Mouse (Mus musculus): ENCODE measurements around the gene Sergef. TPM values are rescaled to one million over a fixed set of nuclear protein-coding genes. Genes with fewer than 3 reads are reported as not detected.
A peak's percentile ranks its signal among the peaks of the same experiment; 100 is the strongest.

Gene Sergef
- polyA plus RNA-seq, 1 experiment from 2014 or later = 11.6 TPM

GRCm38 (mm10) chr7:46463136-46463535 is 176.5 kb downstream of the Sergef start:
- ATAC-seq (replicated peaks; ENCODE audit: insufficient number of reproducible peaks, low FRiP score, low TSS enrichment, low read depth) (no peak), DNase-seq (ENCODE audit: low spot score) (no peak)
- H3K27me3 ChIP-seq (ENCODE audit: control insufficient read depth, insufficient read depth, low read length) = no peaks in the 10 kb centered on the region
- no peak overlapping the region for H3K27ac ChIP-seq (replicated peaks; ENCODE audit: low read depth, low read length)
- no peaks in the 10 kb centered on the region for H3K9me3 ChIP-seq (replicated peaks; ENCODE audit: control insufficient read depth, low read length)
- H3K4me3 ChIP-seq (ENCODE audit: low read depth, low read length) = no peak overlapping the region
- H3K4me2 ChIP-seq (ENCODE audit: low read depth, low read length) = no peak overlapping the region
- no peaks in the 10 kb centered on the region for H3K36me3 ChIP-seq (replicated peaks; ENCODE audit: control insufficient read depth, insufficient read depth, low read depth, low read length)
- H3K9ac ChIP-seq (replicated peaks; ENCODE audit: low read length) = no peak overlapping the region
- WGBS = 87% methylated on average over 8 of the region's 8 CpGs
- H3K4me1 ChIP-seq (ENCODE audit: control insufficient read depth, insufficient read depth, low read length) = no peaks in the 10 kb centered on the region

GRCm38 (mm10) chr7:46462287-46462686 is 177.3 kb downstream of the Sergef start:
- no peak overlapping the region for H3K9ac ChIP-seq (replicated peaks; ENCODE audit: low read length)
- DNase-seq (ENCODE audit: low spot score) (no peak), ATAC-seq (replicated peaks; ENCODE audit: insufficient number of reproducible peaks, low FRiP score, low TSS enrichment, low read depth) (no peak)
- no peaks in the 10 kb centered on the region for H3K27me3 ChIP-seq (ENCODE audit: control insufficient read depth, insufficient read depth, low read length)
- H3K4me1 ChIP-seq (ENCODE audit: control insufficient read depth, insufficient read depth, low read length) = no peaks in the 10 kb centered on the region
- H3K27ac ChIP-seq (replicated peaks; ENCODE audit: low read depth, low read length) = no peak overlapping the region
- WGBS = 64% methylated on average over 8 of the region's 8 CpGs
- H3K36me3 ChIP-seq (replicated peaks; ENCODE audit: control insufficient read depth, insufficient read depth, low read depth, low read length) = no peaks in the 10 kb centered on the region
- no peak overlapping the region for H3K4me3 ChIP-seq (ENCODE audit: low read depth, low read length)
- no peaks in the 10 kb centered on the region for H3K9me3 ChIP-seq (replicated peaks; ENCODE audit: control insufficient read depth, low read length)
- no peak overlapping the region for H3K4me2 ChIP-seq (ENCODE audit: low read depth, low read length)

- 80% methylated on average over 9 of the region's 9 CpGs for WGBS
- ATAC-seq (replicated peaks; ENCODE audit: insufficient number of reproducible peaks, low FRiP score, low TSS enrichment, low read depth) = no peak
Observed at GRCm38 (mm10) chr7:46459605-46460245, 179.9 kb downstream of the Sergef start.

GRCm38 (mm10) chr7:46459200-46459599 is 180.4 kb downstream of the Sergef start:
- Histone ChIP-seq H3K27me3 (ENCODE audit: control insufficient read depth, insufficient read depth, low read length) (no peaks in the 10 kb centered on the region), H3K9me3 (replicated peaks; ENCODE audit: control insufficient read depth, low read length) (no peaks in the 10 kb centered on the region), H3K27ac (replicated peaks; ENCODE audit: low read depth, low read length) (no peak overlapping the region), H3K9ac (replicated peaks; ENCODE audit: low read length) (no peak overlapping the region), H3K4me1 (ENCODE audit: control insufficient read depth, insufficient read depth, low read length) (no peaks in the 10 kb centered on the region), H3K4me2 (ENCODE audit: low read depth, low read length) (no peak overlapping the region), H3K36me3 (replicated peaks; ENCODE audit: control insufficient read depth, insufficient read depth, low read depth, low read length) (no peaks in the 10 kb centered on the region), H3K4me3 (ENCODE audit: low read depth, low read length) (no peak overlapping the region)
- DNase-seq (ENCODE audit: low spot score) (no peak), ATAC-seq (replicated peaks; ENCODE audit: insufficient number of reproducible peaks, low FRiP score, low TSS enrichment, low read depth) (no peak)
- 83% methylated on average over 2 of the region's 2 CpGs for WGBS

More at GRCm38 (mm10) chr7:46459605-46460245, 179.9 kb downstream of the Sergef start:
- Histone ChIP-seq H3K27me3 (ENCODE audit: control insufficient read depth, insufficient read depth, low read length) (no peaks in the 10 kb centered on the region), H3K4me2 (ENCODE audit: low read depth, low read length) (no peak overlapping the region), H3K4me3 (ENCODE audit: low read depth, low read length) (no peak overlapping the region), H3K9ac (replicated peaks; ENCODE audit: low read length) (no peak overlapping the region), H3K9me3 (replicated peaks; ENCODE audit: control insufficient read depth, low read length) (no peaks in the 10 kb centered on the region), H3K4me1 (ENCODE audit: control insufficient read depth, insufficient read depth, low read length) (no peaks in the 10 kb centered on the region), H3K36me3 (replicated peaks; ENCODE audit: control insufficient read depth, insufficient read depth, low read depth, low read length) (no peaks in the 10 kb centered on the region), H3K27ac (replicated peaks; ENCODE audit: low read depth, low read length) (no peak overlapping the region)
- no peak for DNase-seq (ENCODE audit: low spot score)

GRCm38 (mm10) chr7:46457889-46458288 is 181.7 kb downstream of the Sergef start:
- Histone ChIP-seq H3K4me3 (ENCODE audit: low read depth, low read length) (no peak overlapping the region), H3K36me3 (replicated peaks; ENCODE audit: control insufficient read depth, insufficient read depth, low read depth, low read length) (no peaks in the 10 kb centered on the region), H3K27ac (replicated peaks; ENCODE audit: low read depth, low read length) (no peak overlapping the region), H3K9ac (replicated peaks; ENCODE audit: low read length) (no peak overlapping the region), H3K9me3 (replicated peaks; ENCODE audit: control insufficient read depth, low read length) (no peaks in the 10 kb centered on the region), H3K4me2 (ENCODE audit: low read depth, low read length) (no peak overlapping the region), H3K4me1 (ENCODE audit: control insufficient read depth, insufficient read depth, low read length) (no peaks in the 10 kb centered on the region), H3K27me3 (ENCODE audit: control insufficient read depth, insufficient read depth, low read length) (no peaks in the 10 kb centered on the region)
- DNase-seq (ENCODE audit: low spot score) = no peak
- 81% methylated on average over 3 of the region's 3 CpGs for whole genome bisulfite sequencing
- no peak for ATAC-seq (replicated peaks; ENCODE audit: insufficient number of reproducible peaks, low FRiP score, low TSS enrichment, low read depth)

- no peak overlapping the region for H3K27ac ChIP-seq (replicated peaks; ENCODE audit: low read depth, low read length)
Observed at GRCm38 (mm10) chr7:46453930-46454679, 185.5 kb downstream of the Sergef start.

GRCm38 (mm10) chr7:46448922-46449645 is 190.5 kb downstream of the Sergef start:
- peak; percentile 18 for DNase-seq (ENCODE audit: low spot score)
- H3K9me3 ChIP-seq (replicated peaks; ENCODE audit: control insufficient read depth, low read length) = no peaks in the 10 kb centered on the region
- H3K4me3 ChIP-seq (ENCODE audit: low read depth, low read length) = no peak overlapping the region
- ATAC-seq (replicated peaks; ENCODE audit: insufficient number of reproducible peaks, low FRiP score, low TSS enrichment, low read depth) = no peak
- H3K4me2 ChIP-seq (ENCODE audit: low read depth, low read length) = no peak overlapping the region
- H3K9ac ChIP-seq (replicated peaks; ENCODE audit: low read length) = no peak overlapping the region
- no peaks in the 10 kb centered on the region for H3K27me3 ChIP-seq (ENCODE audit: control insufficient read depth, insufficient read depth, low read length)
- WGBS = 48% methylated on average over 6 of the region's 6 CpGs
- no peak overlapping the region for H3K27ac ChIP-seq (replicated peaks; ENCODE audit: low read depth, low read length)
- H3K4me1 ChIP-seq (ENCODE audit: control insufficient read depth, insufficient read depth, low read length) = no peaks in the 10 kb centered on the region
- H3K36me3 ChIP-seq (replicated peaks; ENCODE audit: control insufficient read depth, insufficient read depth, low read depth, low read length) = no peaks in the 10 kb centered on the region

More at GRCm38 (mm10) chr7:46453930-46454679, 185.5 kb downstream of the Sergef start:
- Histone ChIP-seq H3K27me3 (ENCODE audit: control insufficient read depth, insufficient read depth, low read length) (no peaks in the 10 kb centered on the region), H3K4me1 (ENCODE audit: control insufficient read depth, insufficient read depth, low read length) (no peaks in the 10 kb centered on the region), H3K4me2 (ENCODE audit: low read depth, low read length) (no peak overlapping the region), H3K4me3 (ENCODE audit: low read depth, low read length) (no peak overlapping the region), H3K9me3 (replicated peaks; ENCODE audit: control insufficient read depth, low read length) (no peaks in the 10 kb centered on the region), H3K9ac (replicated peaks; ENCODE audit: low read length) (no peak overlapping the region), H3K36me3 (replicated peaks; ENCODE audit: control insufficient read depth, insufficient read depth, low read depth, low read length) (no peaks in the 10 kb centered on the region)
- WGBS = 47% methylated on average over 10 of the region's 10 CpGs
- ATAC-seq (replicated peaks; ENCODE audit: insufficient number of reproducible peaks, low FRiP score, low TSS enrichment, low read depth) (peak; percentile 65), DNase-seq (ENCODE audit: low spot score) (peak; percentile 55)

Measured in embryonic facial prominence, embryonic 11.5 days (tissue).